Mouse (Mus musculus) urinary bladder, adult 18-20 months (tissue): ENCODE measurements around the gene Rnf135.
"Not testable (repeated sequence)": the region's sequence is repeated elsewhere in the genome, so short reads cannot be mapped to it uniquely, and the experiment has no call there.

Experiments used
- DNase-seq, 2 experiments: peaks; one replicate each; pipeline ENCODE4 v3.0.0; 2022; ENCODE audit warnings: low spot score in 2 of 2, mixed read lengths in 2 of 2

Gene Rnf135

GRCm38 (mm10) chr11:80183705-80184255 lies at the start of gene Rnf135:
Gene Rnf135, plus strand, starts transcription at chr11:80183851.
- peak; percentile 88 to 90 for DNase-seq

GRCm38 (mm10) chr11:80134744-80135143 lies 48.9 kb upstream of the Rnf135 start:
- DNase-seq, result no peak

- no peak for DNase-seq
These were observed 47.5 kb upstream of the Rnf135 start for GRCm38 (mm10) chr11:80135954-80136683.

DNA sequence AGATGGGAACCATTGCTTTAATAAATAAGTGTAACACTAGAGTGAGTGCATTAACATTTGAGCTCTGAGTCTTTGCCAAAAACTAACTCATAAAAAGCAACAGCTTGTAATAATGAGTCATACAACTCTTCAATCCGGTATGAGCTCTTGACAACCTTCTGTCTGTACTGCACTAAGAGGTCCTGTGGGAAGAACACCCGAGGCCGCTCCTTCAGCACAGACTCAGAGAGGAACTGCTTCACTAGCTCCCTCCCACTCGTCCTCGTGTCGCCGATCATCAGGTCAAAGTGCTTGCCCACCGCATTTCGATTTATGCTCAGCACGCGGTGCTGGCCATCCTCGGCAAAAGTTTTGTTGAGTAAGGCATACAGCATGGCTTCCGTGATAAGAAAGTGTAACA lies 46.9 kb upstream of the Rnf135 start:
- no peak for DNase-seq

DNA sequence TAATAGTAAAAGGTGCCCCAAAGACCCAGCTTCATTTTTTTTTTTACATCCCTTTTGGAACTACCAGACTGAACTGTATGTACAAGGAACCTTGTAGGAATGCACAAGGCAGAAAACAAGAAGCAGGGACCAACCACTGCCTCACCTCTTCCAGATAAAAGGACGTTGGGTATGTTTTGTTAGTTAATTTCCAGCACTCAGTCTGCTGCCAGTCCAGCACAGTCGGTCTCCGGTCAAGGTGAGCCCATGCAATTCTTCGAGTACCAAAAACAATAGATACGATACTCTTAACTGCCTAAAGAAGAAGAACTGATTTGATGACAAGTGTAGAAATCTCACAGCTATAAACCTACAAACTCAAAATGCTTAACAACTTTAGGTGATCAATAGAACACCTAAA lies 45.9 kb upstream of the Rnf135 start:
- no peak for DNase-seq

- DNase-seq, result peak; percentile 64 to 87
These were observed 41.7 kb upstream of the Rnf135 start, which contains the start of gene Tefm for GRCm38 (mm10) chr11:80141825-80142521. Gene Tefm, minus strand, starts transcription at chr11:80142175.

DNA sequence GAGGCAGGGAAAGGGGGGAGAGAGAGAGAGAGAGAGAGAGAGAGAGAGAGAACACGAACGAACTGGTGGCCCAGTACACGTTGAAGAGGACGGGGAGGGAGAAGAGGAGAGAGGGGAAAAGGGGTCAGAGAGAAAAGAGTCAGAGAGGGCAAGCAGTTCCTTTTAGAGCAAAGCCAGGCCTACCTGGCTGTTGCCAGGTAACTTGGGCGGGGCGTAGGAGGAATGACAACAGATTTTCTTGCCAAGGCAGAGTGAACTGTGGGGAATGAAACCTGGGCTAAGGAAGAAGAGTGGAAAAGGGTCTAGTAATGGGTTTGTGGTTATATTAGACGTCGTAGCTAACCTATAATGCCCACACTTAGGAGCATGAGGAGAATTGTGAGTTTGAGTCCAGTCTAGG lies 40.8 kb upstream of the Rnf135 start:
- DNase-seq, result no peak

- DNase-seq, result no peak
These were observed 37.8 kb upstream of the Rnf135 start for GRCm38 (mm10) chr11:80145787-80146275.

- DNase-seq, result no peak
These were observed 35.9 kb upstream of the Rnf135 start for GRCm38 (mm10) chr11:80147748-80148147.

DNA sequence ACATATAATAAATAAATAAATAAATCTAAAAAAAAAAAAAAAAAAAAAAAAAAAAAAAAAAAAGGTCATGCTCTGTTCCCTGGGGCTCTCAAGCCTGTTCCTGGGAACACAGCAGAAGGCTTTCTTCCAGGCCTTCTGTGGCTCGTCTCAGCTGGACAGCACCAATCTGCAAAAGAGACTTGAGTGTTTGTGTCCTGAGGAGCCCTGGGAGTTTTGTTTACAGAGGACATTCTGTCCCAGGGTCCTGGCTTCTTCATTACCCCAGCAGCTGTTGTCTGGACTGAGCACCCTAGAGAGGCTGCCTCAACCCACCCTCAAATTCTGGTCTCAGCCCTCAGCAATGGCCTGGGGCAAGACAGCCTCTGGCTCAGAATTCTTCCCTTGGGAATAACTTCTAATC lies 35.3 kb upstream of the Rnf135 start:
- DNase-seq, result no peak

DNA sequence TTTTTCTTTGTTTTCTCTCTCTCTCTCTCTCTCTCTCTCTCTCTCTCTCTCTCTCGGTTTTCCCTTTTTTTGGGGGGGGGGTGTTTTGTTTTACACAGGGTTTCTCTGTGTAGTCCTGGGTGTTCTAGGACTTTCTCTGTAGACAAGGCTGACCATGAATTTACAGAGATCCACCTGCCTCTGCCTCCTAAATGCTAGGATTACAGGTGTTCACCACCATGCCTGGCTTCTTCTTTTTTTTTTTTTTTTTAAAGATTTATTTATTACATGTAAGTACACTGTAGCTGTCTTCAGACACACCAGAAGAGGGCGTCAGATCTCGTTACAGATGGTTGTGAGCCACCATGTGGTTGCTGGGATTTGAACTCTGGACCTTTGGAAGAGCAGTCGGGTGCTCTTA lies 34.7 kb upstream of the Rnf135 start:
- DNase-seq, result not testable (repeated sequence)

GRCm38 (mm10) chr11:80149412-80150023 lies 34.1 kb upstream of the Rnf135 start:
- DNase-seq, result no peak

- no peak for DNase-seq
These were observed 33.1 kb upstream of the Rnf135 start for GRCm38 (mm10) chr11:80150566-80150965.

- DNase-seq, result no peak
These were observed 32.1 kb upstream of the Rnf135 start for GRCm38 (mm10) chr11:80151541-80151940.

DNA sequence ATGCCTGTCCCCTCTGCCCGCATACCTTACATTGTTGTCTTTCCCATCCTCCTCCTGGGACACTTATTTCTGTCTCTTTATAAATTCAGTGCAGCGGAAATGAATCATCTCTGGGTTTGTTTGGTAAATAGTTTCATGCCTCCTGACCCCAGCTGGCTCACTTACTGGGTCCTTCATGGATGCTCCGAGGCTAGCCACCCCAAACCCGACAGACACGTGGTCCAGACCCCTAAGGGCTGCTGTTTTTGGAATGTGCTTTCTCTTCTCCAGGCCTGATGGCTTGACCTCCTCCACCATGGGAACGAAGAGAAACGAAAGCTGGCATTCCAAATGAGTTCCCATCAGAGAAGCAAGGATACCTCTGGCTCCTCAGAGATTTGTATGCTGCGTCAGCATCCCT lies 31.3 kb upstream of the Rnf135 start:
- no peak for DNase-seq

- peak; percentile 89 to 95 for DNase-seq
These were observed 29.7 kb upstream of the Rnf135 start, which contains the start of gene Adap2 for GRCm38 (mm10) chr11:80153857-80154495. Gene Adap2, plus strand, starts transcription at chr11:80154105.

GRCm38 (mm10) chr11:80154501-80154900 lies 29.1 kb upstream of the Rnf135 start:
- no peak for DNase-seq

- no peak for DNase-seq
These were observed 28.1 kb upstream of the Rnf135 start for GRCm38 (mm10) chr11:80155541-80155940.

- DNase-seq, result no peak
These were observed 27.7 kb upstream of the Rnf135 start for GRCm38 (mm10) chr11:80155961-80156360.

GRCm38 (mm10) chr11:80156841-80157240 lies 26.8 kb upstream of the Rnf135 start:
- DNase-seq, result no peak

- no peak for DNase-seq
These were observed 24.6 kb upstream of the Rnf135 start for GRCm38 (mm10) chr11:80159018-80159417.

GRCm38 (mm10) chr11:80161041-80161440 lies 22.6 kb upstream of the Rnf135 start:
- DNase-seq, result no peak
